Mouse (Mus musculus) cerebellum, postnatal 4 days (tissue): ENCODE measurements around the gene Cspg4.
"Not testable (repeated sequence)": the region's sequence is repeated elsewhere in the genome, so short reads cannot be mapped to it uniquely, and the experiment has no call there.

Experiments
- DNase-seq, 2 experiments: peaks; one replicate each; pipeline ENCODE4 v3.0.0; 2022; ENCODE audit warnings: low spot score in 2 of 2, mixed read lengths in 1 of 2

Cspg4 gene

GRCm38 (mm10) chr9:56926387-56926786 is 61.6 kb downstream of the Cspg4 start:
- no peak for DNase-seq

GRCm38 (mm10) chr9:56927191-56928012 is 62.6 kb downstream of the Cspg4 start:
- DNase-seq, result peak in 1 of 2 experiments; percentile 10

GRCm38 (mm10) chr9:56928041-56928811 is 63.4 kb downstream of the Cspg4 start, which contains the start of gene Snx33:
Snx33 (minus strand) TSS chr9:56928371.
- peak; percentile 81 to 91 for DNase-seq

- DNase-seq, result no peak
These were observed 64.7 kb downstream of the Cspg4 start for GRCm38 (mm10) chr9:56929496-56929895.

- no peak for DNase-seq
These were observed 65.7 kb downstream of the Cspg4 start for GRCm38 (mm10) chr9:56930556-56930955.

- DNase-seq, result no peak
These were observed 72.0 kb downstream of the Cspg4 start for GRCm38 (mm10) chr9:56936861-56937222.

GRCm38 (mm10) chr9:56937223-56938160 is 72.7 kb downstream of the Cspg4 start, which contains the start of gene Imp3:
Imp3 (plus strand) TSS chr9:56937475.
- DNase-seq, result peak; percentile 64 to 84

- DNase-seq, result no peak
These were observed 73.5 kb downstream of the Cspg4 start for GRCm38 (mm10) chr9:56938374-56938773.

- peak in 1 of 2 experiments; percentile 32 for DNase-seq
These were observed 82.6 kb downstream of the Cspg4 start for GRCm38 (mm10) chr9:56947481-56947880.

GRCm38 (mm10) chr9:56948699-56949098 is 83.9 kb downstream of the Cspg4 start:
- not testable (repeated sequence) for DNase-seq
